Mouse (Mus musculus) T-helper 2 cell (primary cell): ENCODE data around the gene Gstp3.
"Not testable (repeated sequence)": the region's sequence is repeated elsewhere in the genome, so short reads cannot be mapped to it uniquely, and the experiment has no call there.

Experiments
- in situ Hi-C: fragments of 300-600 bp; cut with MboI, MseI; formaldehyde crosslinking; loops from one replicate; pipeline ENCODE4 v1.15.1; 2025; ENCODE audit warnings: high pct_unique_total_duplicates

Gene Gstp3

DNA sequence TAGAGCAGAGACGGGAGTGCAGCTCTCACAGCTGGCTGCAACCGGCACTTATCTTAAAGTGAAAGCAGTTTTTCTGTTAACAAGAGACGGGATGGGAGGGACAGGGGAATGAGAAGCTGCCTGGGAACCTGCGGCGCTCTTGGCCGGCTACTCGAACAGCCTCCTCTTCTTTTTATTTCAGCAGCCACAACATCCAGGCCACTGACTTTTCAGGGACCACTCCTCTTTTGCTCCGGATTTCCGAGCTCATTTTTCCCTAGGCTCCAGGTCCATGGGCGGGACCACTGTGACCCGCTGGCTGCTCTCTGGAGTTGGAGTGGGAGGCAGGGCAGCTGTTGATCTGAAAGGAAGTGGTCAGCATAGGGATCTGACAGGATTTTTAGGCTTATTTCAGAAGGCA lies 5.1 kb upstream of the Gstp3 start:
- in situ Hi-C loops, result not testable (repeated sequence)

DNA sequence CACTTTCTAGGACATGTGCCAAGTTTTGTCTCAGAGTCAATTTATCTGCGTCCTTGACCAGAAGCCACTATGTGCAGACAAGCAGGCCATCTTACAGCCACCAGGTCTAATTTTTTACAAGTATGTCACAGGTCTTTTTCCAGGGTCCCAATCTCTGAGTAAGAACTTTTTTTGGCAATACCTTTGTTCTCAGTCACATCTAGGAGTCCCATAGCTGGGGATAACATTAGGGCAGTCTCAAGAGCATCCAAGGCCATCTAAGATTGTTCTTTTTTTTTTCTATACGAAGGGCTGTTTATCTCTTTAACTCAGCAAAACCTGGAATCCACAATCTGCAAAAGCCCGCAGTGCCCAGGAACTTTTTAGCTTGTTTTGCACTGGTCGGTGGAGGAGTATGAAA lies 4.0 kb upstream of the Gstp3 start:
- in situ Hi-C loops, result not testable (repeated sequence)

DNA sequence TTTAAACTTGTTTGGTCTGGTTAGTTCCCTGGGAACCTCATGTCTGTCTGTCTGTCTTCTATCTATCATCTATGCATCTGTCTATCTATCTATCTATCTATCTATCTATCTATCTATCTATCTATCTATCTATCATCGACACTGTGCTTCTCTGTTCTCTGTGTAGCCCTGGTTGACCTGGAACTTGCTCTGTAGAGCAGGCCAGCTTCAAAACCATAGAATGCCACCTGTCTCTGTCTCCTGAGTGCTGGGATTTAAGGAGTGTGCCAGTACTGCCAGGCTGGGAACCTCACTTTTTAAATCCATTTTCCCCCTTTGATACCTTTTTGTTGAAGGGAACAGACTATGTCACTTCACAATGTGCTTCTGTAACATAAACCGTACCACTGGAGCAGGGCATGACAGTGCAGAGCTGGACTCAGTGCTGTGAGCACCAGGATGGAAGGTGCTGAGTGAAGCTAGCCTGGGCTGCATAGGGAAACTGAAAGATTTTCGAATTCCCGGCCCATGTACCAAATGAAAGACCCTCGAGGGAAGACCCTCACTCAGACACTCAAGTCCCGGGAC lies 1.6 kb upstream of the Gstp3 start:
- in situ Hi-C loops, result no loop called here

DNA sequence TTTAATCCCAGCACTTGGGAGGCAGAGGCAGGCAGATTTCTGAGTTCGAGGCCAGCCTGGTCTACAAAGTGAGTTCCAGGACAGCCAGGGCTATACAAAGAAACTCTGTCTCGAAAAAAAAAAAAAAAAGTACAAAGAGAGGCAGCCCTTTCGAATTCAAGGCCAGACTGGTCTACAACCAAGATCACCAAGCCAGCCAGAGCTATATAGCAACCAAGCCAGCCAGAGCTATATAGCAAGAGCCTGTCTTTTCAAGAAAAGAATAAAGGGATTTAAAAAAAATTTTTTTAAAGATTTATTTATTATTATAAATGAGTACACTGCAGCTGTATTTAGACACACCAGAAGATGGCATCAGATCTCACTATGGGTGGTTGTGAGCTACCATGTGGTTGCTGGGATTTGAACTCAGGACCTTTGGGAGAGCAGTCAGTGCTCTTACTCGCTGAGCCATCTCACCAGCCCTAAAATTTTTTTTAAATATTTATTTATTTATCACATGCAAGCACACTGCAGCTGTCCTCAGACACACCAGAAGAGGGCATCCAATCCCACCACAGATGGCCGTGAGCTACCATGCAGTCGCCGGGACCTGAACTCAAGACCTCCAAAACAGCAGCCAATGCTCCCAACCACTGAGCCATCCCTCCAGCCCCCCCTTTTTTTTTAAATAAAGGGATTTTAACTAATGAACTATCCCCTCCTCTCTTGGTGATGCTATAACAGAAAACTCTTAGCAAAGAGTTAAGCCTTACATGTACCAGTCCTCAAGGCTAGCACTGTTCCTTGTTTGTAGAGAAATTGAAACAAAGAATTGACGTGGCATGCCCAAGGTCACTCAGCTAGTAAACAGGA lies 902 bp upstream of the Gstp3 start:
- in situ Hi-C loops, result not testable (repeated sequence)

DNA sequence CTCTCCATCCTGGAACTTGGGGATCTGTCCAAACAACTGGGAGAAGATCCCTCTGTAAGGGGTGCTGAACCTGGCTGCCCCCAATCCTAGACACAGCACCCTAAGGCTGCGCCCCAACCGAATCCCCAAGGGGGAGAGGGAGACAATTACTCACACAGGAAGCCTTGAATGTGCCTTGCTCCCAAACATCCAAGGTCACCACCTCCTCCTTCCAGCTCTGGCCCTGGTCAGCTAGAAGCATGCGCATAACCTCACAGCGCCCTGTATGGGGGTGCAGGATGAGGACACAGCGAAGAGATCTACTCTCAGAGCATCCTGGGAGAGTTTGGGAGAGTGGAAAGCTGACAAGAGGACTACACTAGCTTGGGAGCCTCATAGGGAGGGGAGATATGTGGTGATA lies 788 bp downstream of the Gstp3 start:
- in situ Hi-C loops, result loop anchor here (5.0 kb wide), 2 partner anchors 34 to 79 kb away; partner anchors contain the start of gene Gpr152

DNA sequence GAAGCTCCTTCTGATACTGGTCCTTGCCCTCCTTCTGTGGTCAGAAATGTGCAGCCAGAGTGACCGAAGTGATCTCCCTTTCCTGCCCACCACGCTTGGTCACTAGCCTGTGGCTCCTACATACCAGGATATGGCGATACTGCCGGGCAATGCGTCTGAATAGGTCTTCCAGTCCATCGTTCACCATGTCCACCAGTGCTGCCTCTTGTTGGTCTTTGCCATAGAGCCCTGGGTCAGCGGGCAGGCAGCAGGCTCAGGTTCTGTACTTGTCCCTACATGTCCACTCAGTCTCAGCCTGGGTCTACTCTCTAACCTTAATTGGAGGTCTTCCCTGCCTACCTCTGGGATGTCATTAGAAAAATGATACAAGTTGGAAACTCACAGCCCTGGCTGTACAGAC lies 1.4 kb downstream of the Gstp3 start:
- in situ Hi-C loops, result loop anchor here (5.0 kb wide), 2 partner anchors 34 to 79 kb away; partner anchors contain the start of gene Gpr152

DNA sequence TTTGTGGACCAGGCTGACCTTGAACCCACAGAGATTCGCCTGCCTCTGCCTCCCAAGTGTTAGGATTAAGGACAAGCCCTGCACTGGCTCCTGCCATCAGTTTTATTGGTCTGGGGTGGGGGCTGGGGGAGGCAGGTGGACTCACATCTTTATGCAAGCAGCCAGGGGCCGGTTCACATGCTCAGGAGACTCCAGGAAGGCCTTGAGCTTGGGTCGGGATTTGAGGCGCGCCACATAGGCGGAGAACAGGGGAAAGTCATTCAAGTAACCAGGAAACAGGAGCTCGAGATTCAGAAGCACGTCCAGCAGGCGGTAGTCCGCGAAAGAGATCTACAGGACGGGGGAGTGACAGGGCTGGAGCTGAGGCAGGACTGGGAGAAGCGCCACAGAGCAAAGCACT lies 2.0 kb downstream of the Gstp3 start:
- in situ Hi-C loops, result loop anchor here (5.0 kb wide), 2 partner anchors 35 to 80 kb away; partner anchors contain the start of gene Gpr152

DNA sequence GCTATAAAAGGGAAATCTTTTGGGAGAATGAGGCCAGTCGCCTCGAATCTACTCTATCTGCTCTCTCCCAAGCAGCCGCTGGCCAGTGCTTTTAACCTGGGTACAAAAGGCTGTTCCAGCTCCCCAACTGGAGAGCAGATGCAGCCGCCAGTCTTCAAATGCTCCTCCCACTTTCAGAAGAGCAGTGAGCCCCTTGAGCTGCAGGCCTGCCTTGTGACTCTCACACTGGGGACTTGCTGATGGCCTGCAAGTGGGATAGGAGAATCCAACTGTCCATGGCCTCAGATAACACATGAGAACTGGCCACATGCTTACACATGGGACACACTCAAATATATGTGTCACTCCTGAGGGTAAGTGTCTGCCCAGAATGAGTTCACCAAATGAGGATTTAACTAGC lies 2.6 kb downstream of the Gstp3 start:
- in situ Hi-C loops, result loop anchor here (5.0 kb wide), 2 partner anchors 36 to 81 kb away; partner anchors contain the start of gene Gpr152

DNA sequence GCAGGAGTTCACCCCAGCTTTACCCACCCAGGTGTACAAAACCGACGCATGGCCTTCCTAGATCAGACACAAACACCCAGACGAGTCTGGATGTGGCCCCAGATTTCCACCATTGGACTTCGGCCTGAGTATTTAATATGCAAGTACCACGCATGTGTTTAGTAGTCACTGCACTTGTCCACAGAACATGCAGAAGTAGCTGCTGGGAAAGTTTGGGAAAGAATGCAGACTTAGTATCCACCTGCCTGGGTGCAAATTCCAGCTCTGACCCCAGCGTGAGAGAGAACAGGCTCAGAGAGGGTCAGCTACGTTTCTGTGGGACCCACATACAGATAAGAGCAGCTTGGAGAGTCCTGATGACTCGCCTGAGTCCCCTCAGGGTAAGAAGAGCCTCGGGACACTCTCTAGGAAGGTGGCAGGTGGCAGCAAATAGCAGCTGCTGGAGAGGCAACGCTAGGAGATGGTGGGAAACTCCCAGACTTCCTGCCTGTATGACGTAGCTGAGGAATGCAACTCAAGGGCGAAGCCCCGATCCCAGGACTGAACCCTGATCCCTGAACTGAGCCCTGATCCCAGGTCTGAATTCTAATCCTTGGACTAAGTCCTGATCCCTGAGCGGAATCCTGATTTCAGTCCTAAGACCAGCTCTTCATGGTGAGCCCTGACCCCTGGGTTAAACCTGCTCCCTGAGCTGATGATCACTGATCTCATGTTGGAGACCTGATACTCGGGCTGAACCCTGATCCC lies 3.2 kb downstream of the Gstp3 start:
- in situ Hi-C loops, result loop anchor here (5.0 kb wide), 2 partner anchors 36 to 81 kb away; partner anchors contain the start of gene Gpr152

DNA sequence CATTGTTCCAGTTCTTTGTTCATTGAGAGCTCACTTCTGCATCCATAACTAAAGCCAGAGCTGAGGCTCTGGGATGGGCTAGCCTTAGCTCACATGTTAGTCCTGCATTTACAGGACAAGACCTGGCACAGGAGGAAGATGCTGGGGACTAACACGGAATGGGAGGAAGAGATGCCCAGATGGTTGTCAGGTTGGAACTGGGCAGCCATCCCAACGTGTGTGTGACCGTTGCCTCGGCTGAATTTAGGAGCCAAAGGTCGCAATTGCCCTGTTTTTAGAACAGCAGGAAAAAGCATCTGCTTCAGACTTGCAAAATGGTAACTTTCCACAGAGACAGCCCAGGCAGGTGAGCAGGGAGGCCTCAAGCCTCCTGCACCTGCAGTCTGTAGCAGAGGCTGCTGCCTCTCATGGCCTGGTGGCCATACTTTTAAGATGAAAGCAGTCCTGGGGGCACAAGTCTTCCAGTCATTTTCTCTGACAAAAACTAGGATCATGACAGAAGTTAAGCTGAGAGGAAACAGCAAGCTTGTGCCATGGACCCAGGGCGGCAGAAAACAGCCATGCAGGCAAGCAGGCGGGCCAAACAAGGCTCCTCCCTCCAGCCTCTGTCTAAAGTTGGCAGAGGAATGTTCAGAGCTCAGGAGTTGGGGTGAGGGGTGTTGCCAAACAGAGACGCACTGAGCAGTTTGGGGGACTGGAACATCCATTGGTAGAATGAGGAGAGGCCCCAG lies 4.0 kb downstream of the Gstp3 start:
- in situ Hi-C loops, result loop anchor here (5.0 kb wide), 2 partner anchors 37 to 82 kb away; partner anchors contain the start of gene Gpr152

DNA sequence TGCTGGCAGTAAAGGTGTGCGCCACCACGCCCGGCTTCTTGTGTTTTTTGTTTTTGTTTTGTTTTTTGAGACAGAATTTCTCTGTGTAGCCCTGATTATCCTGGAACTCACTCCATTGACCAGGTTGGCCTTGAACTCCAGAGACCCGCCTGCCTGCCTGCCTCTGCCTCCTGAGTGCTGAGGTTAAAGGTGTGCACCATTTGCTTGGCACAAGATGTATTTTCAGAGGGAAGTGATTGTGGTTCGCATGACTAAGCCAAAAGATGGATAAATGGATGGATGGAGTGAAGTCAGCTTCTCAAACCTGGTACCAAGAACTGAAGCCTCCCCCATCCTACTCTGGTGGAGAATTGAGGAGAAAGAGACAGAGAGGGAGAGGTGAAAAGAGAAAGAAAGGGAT lies 4.8 kb downstream of the Gstp3 start:
- in situ Hi-C loops, result loop anchor here (5.0 kb wide), 2 partner anchors 38 to 83 kb away; partner anchors contain the start of gene Gpr152

DNA sequence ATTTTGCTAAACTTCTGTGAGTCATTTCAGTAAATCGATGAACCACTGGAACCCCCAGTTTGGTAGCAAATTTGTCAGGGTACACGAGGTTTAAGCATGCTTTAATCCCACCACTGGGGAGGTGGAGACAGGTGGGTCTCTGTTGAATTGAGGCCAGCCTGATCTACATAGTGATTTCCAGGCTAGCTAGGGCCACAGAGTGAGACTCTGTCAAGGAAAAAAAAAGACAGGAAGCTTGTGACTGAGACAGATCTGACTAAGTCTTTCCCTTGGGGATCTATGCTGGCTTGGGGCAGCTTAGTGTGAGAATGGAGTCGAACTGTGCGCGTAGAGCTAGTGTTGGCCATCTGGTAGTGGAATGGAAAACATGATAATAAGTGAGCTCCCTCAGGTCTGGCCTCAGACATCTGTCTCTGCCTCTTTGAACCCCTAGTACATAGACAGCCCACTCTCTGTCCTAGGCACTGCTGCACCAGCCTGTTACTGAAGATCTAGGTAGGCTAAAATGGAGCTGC lies 6.8 kb downstream of the Gstp3 start:
- in situ Hi-C loops, result no loop called here

DNA sequence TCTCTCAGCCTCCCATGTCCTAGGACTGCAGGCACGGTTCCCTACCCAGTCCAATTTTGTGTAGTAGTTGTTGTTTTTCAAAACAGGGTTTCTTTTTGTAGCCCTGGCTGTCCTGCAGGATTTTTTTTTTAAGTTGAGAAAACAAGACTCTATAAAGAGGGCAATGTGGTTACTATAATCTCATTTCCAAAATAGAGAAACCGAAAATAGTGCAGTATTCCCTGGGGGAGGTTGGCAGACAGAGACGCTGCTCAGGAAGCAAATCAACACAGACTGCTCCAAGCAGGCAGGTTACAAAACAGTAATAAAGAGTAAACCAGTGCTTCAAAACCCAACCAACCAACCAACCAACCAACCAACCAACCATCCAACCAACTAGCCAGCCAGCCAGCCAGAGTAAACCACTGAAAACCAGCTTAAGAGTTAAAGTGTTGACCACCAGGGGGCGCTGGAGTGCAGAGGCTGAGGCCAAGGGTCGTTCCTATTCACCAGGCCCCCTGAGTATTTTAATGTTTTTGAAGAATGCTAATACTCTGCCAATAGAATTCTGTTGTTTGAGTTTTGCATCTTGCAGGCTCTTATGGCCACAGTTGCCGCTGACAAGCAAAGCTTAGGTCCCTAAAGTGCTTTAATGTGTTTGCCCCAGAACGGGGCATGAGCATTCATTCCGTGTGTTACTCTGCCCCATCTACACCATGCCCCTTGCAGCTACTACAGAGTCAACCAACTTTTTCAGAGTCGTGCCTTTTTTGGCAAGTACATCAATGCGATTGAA lies 7.4 kb downstream of the Gstp3 start:
- in situ Hi-C loops, result no loop called here

DNA sequence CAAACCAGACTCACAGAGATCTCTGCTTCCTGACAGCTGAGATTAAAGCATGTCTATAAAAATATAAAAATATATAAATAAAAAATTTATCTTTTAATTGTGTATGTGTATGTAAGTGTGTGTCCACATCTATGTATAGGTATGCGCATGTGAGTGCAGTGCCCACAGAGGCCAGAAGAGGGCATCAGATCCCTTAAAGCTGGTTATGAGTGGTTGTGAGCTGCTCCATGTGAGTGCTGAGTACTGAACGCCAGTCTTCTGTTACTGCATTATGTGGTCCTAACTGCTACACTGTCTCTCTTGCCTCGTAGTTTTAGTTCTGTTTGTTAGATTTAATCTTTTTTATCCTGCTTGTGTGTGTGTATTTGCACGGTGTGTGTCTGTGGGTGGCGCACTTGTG lies 8.4 kb downstream of the Gstp3 start:
- in situ Hi-C loops, result no loop called here

DNA sequence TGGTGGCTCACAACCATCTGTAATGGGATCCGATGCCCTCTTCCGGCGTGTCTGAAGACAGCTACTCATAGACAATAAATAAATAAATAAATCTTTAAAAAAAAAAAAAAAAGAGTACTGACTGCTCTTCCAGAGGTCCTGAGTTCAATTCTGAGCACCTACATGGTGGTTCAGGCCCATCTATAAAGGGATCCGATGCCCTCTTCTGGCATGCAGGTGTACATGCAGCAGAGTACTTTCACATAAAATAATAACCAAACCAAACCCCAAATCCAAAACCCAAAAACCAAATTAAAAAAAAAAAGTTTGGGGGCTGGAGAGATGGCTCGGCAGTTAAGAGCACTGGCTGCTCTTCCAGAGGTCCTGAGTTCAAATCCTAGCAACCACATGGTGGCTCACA lies 10.3 kb downstream of the Gstp3 start:
- in situ Hi-C loops, result not testable (repeated sequence)

DNA sequence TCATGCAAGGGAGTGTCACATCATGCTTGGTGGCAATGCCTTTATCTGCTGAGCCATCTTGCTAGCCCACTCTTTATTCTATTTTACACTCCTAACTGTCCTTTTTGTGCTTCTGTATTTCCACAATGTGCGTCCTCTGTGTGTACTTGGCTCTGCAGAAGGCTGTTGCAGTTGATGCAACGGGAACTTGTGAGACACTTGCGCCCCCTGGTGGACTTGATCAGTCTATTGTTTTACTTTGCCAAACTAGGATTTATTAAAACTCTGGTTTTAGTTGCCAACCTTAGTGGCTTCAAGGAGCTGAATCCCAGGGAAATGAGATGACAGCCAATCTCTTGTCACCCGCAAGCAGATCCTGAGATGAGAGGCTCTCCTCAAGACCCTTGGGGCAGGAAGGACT lies 11.5 kb downstream of the Gstp3 start:
- in situ Hi-C loops, result no loop called here

DNA sequence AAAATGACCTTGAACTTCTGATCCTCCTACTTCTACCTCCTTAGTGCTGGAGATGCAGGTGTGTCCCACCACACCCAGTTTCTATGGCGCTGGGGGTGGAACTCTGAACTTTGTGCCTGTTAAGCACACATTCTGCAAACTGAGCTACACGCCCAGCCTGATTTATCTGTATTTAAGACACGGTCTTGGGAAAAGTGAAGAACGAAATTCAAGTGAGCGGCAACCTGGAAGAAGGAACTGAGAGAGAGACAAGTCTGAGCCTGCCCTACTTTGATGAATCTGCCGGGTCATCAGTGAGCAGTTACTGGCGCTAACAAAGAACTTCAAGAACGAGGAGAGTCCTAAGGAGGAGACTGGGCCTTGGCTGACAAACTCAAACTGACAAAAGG lies 12.5 kb downstream of the Gstp3 start:
- in situ Hi-C loops, result no loop called here

DNA sequence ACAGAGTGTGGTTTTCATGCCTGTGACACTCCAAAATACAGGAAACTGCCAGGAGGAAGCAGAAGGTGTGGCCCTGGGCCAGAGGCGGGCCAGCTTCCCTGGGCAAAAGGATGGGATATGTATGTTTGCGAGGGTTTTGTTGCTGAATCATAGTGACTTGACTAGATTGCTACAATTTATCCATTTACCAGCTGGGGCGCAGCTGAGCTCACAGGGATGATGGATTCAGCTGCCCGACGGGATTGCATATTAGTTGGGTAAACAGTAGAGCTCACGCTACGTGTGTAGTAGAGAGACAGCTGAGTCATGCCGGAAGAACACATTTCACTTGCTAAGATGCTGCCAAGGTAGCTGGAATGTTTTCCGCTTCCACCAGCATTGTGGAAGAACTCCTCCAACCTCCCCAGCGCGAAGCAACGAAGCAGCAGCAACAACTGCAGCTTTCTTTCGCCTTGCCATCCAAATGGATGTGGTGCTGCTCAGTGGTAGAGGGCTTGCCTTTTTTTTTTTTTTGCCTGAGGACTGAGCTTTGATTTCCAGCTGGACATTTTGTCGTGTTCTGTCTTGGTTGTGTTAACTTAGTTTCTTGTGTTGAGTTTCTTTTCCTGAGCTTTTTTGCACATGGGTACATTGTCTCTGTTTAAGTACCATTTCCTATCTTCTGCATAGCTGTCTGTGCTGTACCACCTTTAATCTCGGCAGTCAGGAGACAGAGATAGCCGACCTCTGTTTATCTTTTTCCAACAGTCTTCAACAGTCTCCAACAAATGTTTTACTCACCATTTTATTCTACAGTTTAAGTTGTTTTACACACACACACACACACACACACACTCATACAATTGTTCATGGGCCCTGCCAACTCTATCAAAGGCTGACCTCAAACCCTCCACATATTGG lies 13.2 kb downstream of the Gstp3 start, which contains the start of gene Gstp2:
Gstp2 (minus strand) TSS at position 58 of the 900 bp plus-strand sequence.
- in situ Hi-C loops, result no loop called here

DNA sequence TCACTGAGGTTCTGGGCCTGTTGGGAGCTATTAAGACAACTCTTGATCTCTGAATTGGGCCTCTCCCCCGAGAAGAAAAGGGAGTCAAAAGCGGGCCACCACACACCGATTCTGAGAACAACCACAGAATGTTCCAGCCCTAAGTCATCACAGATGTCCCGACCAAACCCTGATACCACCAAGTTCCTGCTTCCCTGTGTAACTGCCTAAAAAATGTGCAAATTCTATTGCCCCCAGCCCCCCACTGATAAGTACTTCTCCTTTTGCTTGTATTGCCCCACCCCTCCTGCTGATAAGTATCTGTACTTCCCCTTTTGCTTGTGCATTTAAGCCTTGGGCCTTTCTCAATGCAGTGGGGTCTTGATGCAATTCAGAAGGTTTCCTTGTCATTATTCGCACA lies 15.3 kb downstream of the Gstp3 start:
- in situ Hi-C loops, result not testable (repeated sequence)
